Mouse (Mus musculus) ovary, postnatal 36 days (tissue): Measurements from ENCODE around the gene Wnt8b.
A peak's percentile ranks its signal among the peaks of the same experiment; 100 is the strongest.

ENCODE experiments used
- DNase-seq: peaks from one replicate; pipeline ENCODE4 v3.0.0; 2022; ENCODE audit warnings: low spot score, mixed read lengths

Gene Wnt8b

GRCm38 (mm10) chr19:44512601-44513000 lies 19.3 kb downstream of the Wnt8b start:
- DNase-seq: no peak

GRCm38 (mm10) chr19:44513054-44513833 lies 20.0 kb downstream of the Wnt8b start:
- DNase-seq: no peak

- DNase-seq: no peak
Observed at GRCm38 (mm10) chr19:44513921-44514482, 20.7 kb downstream of the Wnt8b start.

GRCm38 (mm10) chr19:44514521-44515451 lies 21.5 kb downstream of the Wnt8b start:
- DNase-seq: no peak

GRCm38 (mm10) chr19:44515769-44516168 lies 22.5 kb downstream of the Wnt8b start:
- no peak for DNase-seq

GRCm38 (mm10) chr19:44517996-44518768 lies 24.9 kb downstream of the Wnt8b start:
- no peak for DNase-seq

GRCm38 (mm10) chr19:44519152-44519551 lies 25.9 kb downstream of the Wnt8b start:
- DNase-seq: peak; percentile 35

- DNase-seq: peak; percentile 33
Observed at GRCm38 (mm10) chr19:44525551-44526205, 32.4 kb downstream of the Wnt8b start.

- DNase-seq: no peak
Observed at GRCm38 (mm10) chr19:44530018-44530417, 36.7 kb downstream of the Wnt8b start.

- no peak for DNase-seq
Observed at GRCm38 (mm10) chr19:44535376-44535775, 42.1 kb downstream of the Wnt8b start.

GRCm38 (mm10) chr19:44537416-44537815 lies 44.1 kb downstream of the Wnt8b start:
- no peak for DNase-seq

- DNase-seq: no peak
Observed at GRCm38 (mm10) chr19:44542694-44543178, 49.5 kb downstream of the Wnt8b start.

- no peak for DNase-seq
Observed at GRCm38 (mm10) chr19:44544372-44544771, 51.1 kb downstream of the Wnt8b start.

- peak; percentile 66 for DNase-seq
Observed at GRCm38 (mm10) chr19:44544775-44545174, 51.5 kb downstream of the Wnt8b start.

- peak; percentile 58 for DNase-seq
Observed at GRCm38 (mm10) chr19:44545321-44546041, 52.2 kb downstream of the Wnt8b start, which contains the start of gene Sec31b. Gene Sec31b, minus strand, starts transcription at chr19:44545864.

GRCm38 (mm10) chr19:44552731-44553130 lies 59.5 kb downstream of the Wnt8b start, which contains the start of gene Gm20538:
Gene Gm20538, minus strand, starts transcription at chr19:44552831.
- DNase-seq: no peak

GRCm38 (mm10) chr19:44553286-44553685 lies 60.0 kb downstream of the Wnt8b start:
- no peak for DNase-seq

GRCm38 (mm10) chr19:44554490-44554860 lies 61.2 kb downstream of the Wnt8b start:
- DNase-seq: no peak

GRCm38 (mm10) chr19:44554861-44555590 lies 61.8 kb downstream of the Wnt8b start, which contains the start of gene Ndufb8:
Gene Ndufb8, minus strand, starts transcription at chr19:44555440.
- DNase-seq: peak; percentile 94
